Mouse (Mus musculus): ENCODE measurements at regions not wholly inside any gene's neighbourhood (a gene's known extent, or its start where the extent isn't known, plus 50 kb on each side); places are given as distances from the start of the nearest gene placed in this dataset.

DNA sequence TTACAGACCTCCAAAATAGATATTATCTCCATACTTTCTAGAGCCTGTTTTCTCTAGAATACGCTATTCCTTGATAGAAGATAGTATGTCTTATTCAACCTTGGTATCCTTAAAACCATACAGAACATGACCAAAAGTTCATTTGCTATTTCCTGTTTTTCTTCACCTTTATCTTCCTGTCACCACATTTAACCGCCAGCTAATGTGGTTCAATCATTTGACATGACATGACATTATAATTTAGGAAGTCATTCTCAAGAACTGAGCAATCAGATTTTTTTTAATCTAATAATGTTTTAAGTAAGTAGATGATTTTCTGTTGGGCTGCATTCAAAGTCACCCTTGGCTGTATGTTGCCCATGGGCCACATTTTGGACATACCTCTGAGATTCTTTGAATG, 213.3 kb downstream of the Dad1 start:
- Histone ChIP-seq H3K27ac (ENCODE audit: low read depth) (no peak overlapping the region), H3K4me1 (replicated peaks; ENCODE audit: control insufficient read depth, insufficient read depth, low read length) (no peaks in the 10 kb centered on the region), H3K9ac (ENCODE audit: low read length) (no peak overlapping the region), H3K9me3 (ENCODE audit: control insufficient read depth, low read length) (no peaks in the 10 kb centered on the region), H3K4me2 (ENCODE audit: low read length) (no peak overlapping the region), H3K4me3 (ENCODE audit: low read depth, low read length) (no peak overlapping the region), H3K36me3 (ENCODE audit: control insufficient read depth, insufficient read depth, low read length) (no peaks in the 10 kb centered on the region), H3K27me3 (replicated peaks; ENCODE audit: control insufficient read depth, insufficient read depth, low read length) (no peaks in the 10 kb centered on the region)
- DNase-seq (ENCODE audit: low spot score) (no peak), ATAC-seq (replicated peaks; ENCODE audit: low FRiP score, low TSS enrichment, low read depth) (no peak)
- 70% methylated on average over 2 of the region's 2 CpGs for WGBS

DNA sequence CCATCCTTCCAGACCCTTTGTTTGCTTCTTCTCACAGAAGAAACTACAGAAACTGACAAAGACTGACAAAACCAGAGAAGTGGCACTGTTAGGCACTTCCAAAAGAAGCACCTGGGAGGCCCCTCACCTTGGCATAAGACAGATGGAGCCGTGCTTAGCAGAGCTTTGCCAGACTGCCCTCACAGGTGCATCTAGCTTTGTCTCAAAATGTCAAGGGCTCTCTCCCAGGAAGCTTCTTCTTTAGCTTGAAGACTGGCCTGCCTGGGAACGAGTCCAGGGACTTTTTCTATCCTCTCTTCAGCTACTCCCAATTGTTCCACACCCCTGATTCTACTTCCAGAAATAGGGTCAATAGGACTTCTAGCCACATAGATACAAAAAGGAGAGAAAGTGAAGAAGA, 219.4 kb downstream of the Dad1 start:
- Histone ChIP-seq H3K27ac (ENCODE audit: low read depth) (no peak overlapping the region), H3K27me3 (replicated peaks; ENCODE audit: control insufficient read depth, insufficient read depth, low read length) (no peaks in the 10 kb centered on the region), H3K9ac (ENCODE audit: low read length) (no peak overlapping the region), H3K4me2 (ENCODE audit: low read length) (no peak overlapping the region), H3K36me3 (ENCODE audit: control insufficient read depth, insufficient read depth, low read length) (no peaks in the 10 kb centered on the region), H3K4me1 (replicated peaks; ENCODE audit: control insufficient read depth, insufficient read depth, low read length) (no peaks in the 10 kb centered on the region), H3K9me3 (ENCODE audit: control insufficient read depth, low read length) (no peaks in the 10 kb centered on the region), H3K4me3 (ENCODE audit: low read depth, low read length) (no peak overlapping the region)
- DNase-seq (ENCODE audit: low spot score): no peak
- 76% methylated on average over 2 of the region's 2 CpGs for WGBS
- ATAC-seq (replicated peaks; ENCODE audit: low FRiP score, low TSS enrichment, low read depth): no peak

DNA sequence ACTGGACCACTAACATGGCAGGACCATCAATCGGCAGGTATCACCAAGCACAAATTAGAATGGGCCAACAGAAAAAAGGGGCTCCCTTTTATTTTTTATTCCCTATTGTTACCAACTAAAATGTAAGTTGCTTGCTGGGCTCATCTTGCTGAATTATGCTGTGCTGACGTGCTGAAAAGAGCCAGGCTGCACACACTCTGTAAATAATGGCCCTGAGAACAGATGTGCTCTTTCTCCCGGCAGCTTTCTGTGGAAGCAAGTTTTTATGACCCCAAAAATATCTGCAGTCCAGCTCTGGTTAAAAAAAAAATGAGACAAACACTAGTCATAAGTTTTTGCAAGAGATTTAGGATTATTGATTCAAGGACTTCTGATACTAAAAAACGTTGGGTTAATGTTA, 230.4 kb downstream of the Dad1 start:
- no peak overlapping the region for H3K9ac ChIP-seq (ENCODE audit: low read length)
- no peak overlapping the region for H3K4me3 ChIP-seq (ENCODE audit: low read depth, low read length)
- ATAC-seq (replicated peaks; ENCODE audit: low FRiP score, low TSS enrichment, low read depth) (no peak), DNase-seq (ENCODE audit: low spot score) (no peak)
- no peaks in the 10 kb centered on the region for H3K27me3 ChIP-seq (replicated peaks; ENCODE audit: control insufficient read depth, insufficient read depth, low read length)
- H3K4me2 ChIP-seq (ENCODE audit: low read length): no peak overlapping the region
- H3K27ac ChIP-seq (ENCODE audit: low read depth): no peak overlapping the region
- H3K9me3 ChIP-seq (ENCODE audit: control insufficient read depth, low read length): no peaks in the 10 kb centered on the region
- no peaks in the 10 kb centered on the region for H3K4me1 ChIP-seq (replicated peaks; ENCODE audit: control insufficient read depth, insufficient read depth, low read length)
- H3K36me3 ChIP-seq (ENCODE audit: control insufficient read depth, insufficient read depth, low read length): no peaks in the 10 kb centered on the region
- WGBS: 34% methylated on average over 4 of the region's 4 CpGs

DNA sequence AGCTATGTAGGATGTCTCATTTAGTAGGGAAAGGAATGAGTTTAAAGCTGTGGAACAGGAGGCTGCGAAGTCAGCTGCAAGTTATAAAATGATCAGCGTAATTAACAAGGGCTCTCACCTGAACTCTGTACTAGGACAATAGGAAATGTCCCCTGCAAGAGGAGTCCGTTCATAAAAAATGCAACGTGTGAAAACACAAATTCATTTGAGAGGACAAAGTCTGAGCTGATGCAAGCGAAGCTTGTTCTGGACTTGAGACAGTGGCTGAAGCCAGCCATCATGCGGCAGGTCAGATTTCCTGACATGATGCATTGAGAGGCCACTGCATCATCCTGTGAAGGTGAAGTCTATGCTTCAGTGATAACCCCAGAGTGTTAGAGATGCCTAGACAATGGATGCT, 232.5 kb downstream of the Dad1 start:
- H3K9me3 ChIP-seq (ENCODE audit: control insufficient read depth, low read length): no peaks in the 10 kb centered on the region
- 86% methylated on average over 6 of the region's 6 CpGs for WGBS
- H3K4me3 ChIP-seq (ENCODE audit: low read depth, low read length): no peak overlapping the region
- no peaks in the 10 kb centered on the region for H3K27me3 ChIP-seq (replicated peaks; ENCODE audit: control insufficient read depth, insufficient read depth, low read length)
- peaks cover 1% of the 10 kb centered on the region; the same call in 1 of the 2 replicates for H3K4me1 ChIP-seq (replicated peaks; ENCODE audit: control insufficient read depth, insufficient read depth, low read length)
- ATAC-seq (replicated peaks; ENCODE audit: low FRiP score, low TSS enrichment, low read depth) (no peak), DNase-seq (ENCODE audit: low spot score) (no peak)
- no peaks in the 10 kb centered on the region for H3K36me3 ChIP-seq (ENCODE audit: control insufficient read depth, insufficient read depth, low read length)
- no peak overlapping the region for H3K9ac ChIP-seq (ENCODE audit: low read length)
- H3K27ac ChIP-seq (ENCODE audit: low read depth): no peak overlapping the region
- no peak overlapping the region for H3K4me2 ChIP-seq (ENCODE audit: low read length)

DNA sequence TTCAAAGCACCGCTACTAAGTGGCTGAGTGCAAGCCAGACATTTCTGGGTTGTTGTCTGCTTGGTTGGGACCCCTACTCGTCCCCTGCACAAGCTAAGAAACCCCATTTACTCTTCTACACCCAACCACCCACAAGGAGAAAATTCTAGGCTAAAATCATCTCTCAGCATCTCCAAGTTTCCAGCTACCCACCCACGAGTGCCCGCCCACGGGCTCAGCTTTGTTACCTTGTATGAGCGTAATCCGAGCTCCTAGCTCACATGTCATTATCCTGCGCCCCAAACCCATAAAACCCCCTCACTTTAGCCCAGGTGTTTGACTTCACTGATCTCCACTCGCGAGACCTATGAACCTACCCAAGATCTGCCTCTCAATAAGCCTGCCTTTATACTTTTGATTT, 239.3 kb downstream of the Dad1 start:
- DNase-seq (ENCODE audit: low spot score) (no peak), ATAC-seq (replicated peaks; ENCODE audit: low FRiP score, low TSS enrichment, low read depth) (no peak)
- no peaks in the 10 kb centered on the region for H3K9me3 ChIP-seq (ENCODE audit: control insufficient read depth, low read length)
- H3K27ac ChIP-seq (ENCODE audit: low read depth): no peak overlapping the region
- H3K4me2 ChIP-seq (ENCODE audit: low read length): no peak overlapping the region
- 86% methylated on average over 10 of the region's 10 CpGs for WGBS
- no peak overlapping the region for H3K9ac ChIP-seq (ENCODE audit: low read length)
- peaks cover 5% of the 10 kb centered on the region; the same call in 1 of the 2 replicates for H3K4me1 ChIP-seq (replicated peaks; ENCODE audit: control insufficient read depth, insufficient read depth, low read length)
- no peaks in the 10 kb centered on the region for H3K27me3 ChIP-seq (replicated peaks; ENCODE audit: control insufficient read depth, insufficient read depth, low read length)
- no peak overlapping the region for H3K4me3 ChIP-seq (ENCODE audit: low read depth, low read length)
- no peaks in the 10 kb centered on the region for H3K36me3 ChIP-seq (ENCODE audit: control insufficient read depth, insufficient read depth, low read length)

DNA sequence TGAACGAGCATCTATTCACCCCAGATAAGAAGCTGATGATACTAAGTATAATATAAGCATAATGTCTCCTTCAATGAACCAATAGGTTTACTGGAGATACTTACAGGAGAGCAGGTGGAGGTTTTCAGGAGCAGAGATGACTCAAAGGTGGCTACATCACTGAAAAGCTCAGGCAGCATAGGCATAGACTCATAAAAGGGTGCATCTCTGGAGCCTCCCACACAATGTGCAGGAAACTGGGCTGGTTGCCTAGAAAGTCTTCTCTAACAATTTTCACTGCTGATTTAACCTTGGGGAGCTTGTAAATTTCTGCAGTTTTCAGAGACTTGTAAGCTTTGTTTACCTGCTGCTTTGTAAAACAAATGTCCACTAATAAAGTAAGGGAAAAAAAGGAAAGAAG, 251.8 kb downstream of the Dad1 start:
- H3K27ac ChIP-seq (ENCODE audit: low read depth): no peak overlapping the region
- no peaks in the 10 kb centered on the region for H3K4me1 ChIP-seq (replicated peaks; ENCODE audit: control insufficient read depth, insufficient read depth, low read length)
- DNase-seq (ENCODE audit: low spot score): no peak
- no peak for ATAC-seq (replicated peaks; ENCODE audit: low FRiP score, low TSS enrichment, low read depth)
- no peak overlapping the region for H3K9ac ChIP-seq (ENCODE audit: low read length)
- no peak overlapping the region for H3K4me2 ChIP-seq (ENCODE audit: low read length)
- no peaks in the 10 kb centered on the region for H3K9me3 ChIP-seq (ENCODE audit: control insufficient read depth, low read length)
- no peaks in the 10 kb centered on the region for H3K36me3 ChIP-seq (ENCODE audit: control insufficient read depth, insufficient read depth, low read length)
- H3K27me3 ChIP-seq (replicated peaks; ENCODE audit: control insufficient read depth, insufficient read depth, low read length): no peaks in the 10 kb centered on the region
- WGBS: 87% methylated on average over 1 of the region's 1 CpGs
- H3K4me3 ChIP-seq (ENCODE audit: low read depth, low read length): no peak overlapping the region

DNA sequence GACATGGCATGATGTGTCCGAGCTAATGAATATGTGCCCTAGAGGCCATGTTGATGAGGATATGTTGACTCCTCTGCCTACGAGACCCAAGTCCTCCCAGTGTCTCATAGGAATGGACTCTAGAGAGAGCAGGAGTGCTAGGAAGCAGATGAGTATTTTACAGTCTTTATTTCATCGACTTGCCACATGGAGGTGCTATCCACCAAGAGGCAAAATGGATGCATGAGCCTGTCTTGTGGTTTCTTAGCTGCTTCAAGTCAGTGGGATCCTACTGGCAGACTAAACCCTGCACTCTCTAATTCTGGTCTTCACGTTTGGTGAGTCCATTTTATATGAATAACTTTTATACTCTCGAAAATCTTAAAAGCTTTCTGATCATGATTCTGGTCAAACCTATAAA, 253.4 kb downstream of the Dad1 start:
- 77% methylated on average over 5 of the region's 5 CpGs for WGBS
- H3K9ac ChIP-seq (ENCODE audit: low read length): no peak overlapping the region
- H3K4me3 ChIP-seq (ENCODE audit: low read depth, low read length): no peak overlapping the region
- no peaks in the 10 kb centered on the region for H3K27me3 ChIP-seq (replicated peaks; ENCODE audit: control insufficient read depth, insufficient read depth, low read length)
- H3K36me3 ChIP-seq (ENCODE audit: control insufficient read depth, insufficient read depth, low read length): no peaks in the 10 kb centered on the region
- no peak overlapping the region for H3K4me2 ChIP-seq (ENCODE audit: low read length)
- DNase-seq (ENCODE audit: low spot score) (no peak), ATAC-seq (replicated peaks; ENCODE audit: low FRiP score, low TSS enrichment, low read depth) (no peak)
- H3K27ac ChIP-seq (ENCODE audit: low read depth): no peak overlapping the region
- no peaks in the 10 kb centered on the region for H3K4me1 ChIP-seq (replicated peaks; ENCODE audit: control insufficient read depth, insufficient read depth, low read length)
- H3K9me3 ChIP-seq (ENCODE audit: control insufficient read depth, low read length): no peaks in the 10 kb centered on the region

DNA sequence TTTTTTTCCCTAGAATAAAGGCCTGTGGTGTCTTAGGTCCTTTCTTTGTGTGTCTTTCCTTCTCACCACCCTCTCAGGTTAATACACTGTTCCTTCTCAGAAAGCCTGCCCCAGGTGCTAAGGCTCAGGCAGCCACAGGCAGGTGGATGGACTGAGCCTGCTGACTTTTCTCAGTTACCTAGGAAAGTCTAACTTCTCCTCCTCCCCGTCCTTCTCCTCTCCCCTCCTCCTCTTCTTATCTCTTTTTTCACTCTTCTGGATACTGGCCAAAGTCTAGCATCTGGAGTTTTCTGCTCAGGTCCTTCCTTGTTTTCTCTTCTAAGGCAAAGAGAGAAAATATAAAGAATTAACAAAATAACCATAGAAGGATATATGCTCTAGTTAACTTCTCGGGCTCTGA, 260.5 kb downstream of the Dad1 start:
- no peak overlapping the region for H3K9ac ChIP-seq (ENCODE audit: low read length)
- WGBS: 57% methylated on average over 2 of the region's 2 CpGs
- no peaks in the 10 kb centered on the region for H3K4me1 ChIP-seq (replicated peaks; ENCODE audit: control insufficient read depth, insufficient read depth, low read length)
- H3K4me3 ChIP-seq (ENCODE audit: low read depth, low read length): no peak overlapping the region
- no peak overlapping the region for H3K4me2 ChIP-seq (ENCODE audit: low read length)
- H3K27me3 ChIP-seq (replicated peaks; ENCODE audit: control insufficient read depth, insufficient read depth, low read length): no peaks in the 10 kb centered on the region
- no peaks in the 10 kb centered on the region for H3K9me3 ChIP-seq (ENCODE audit: control insufficient read depth, low read length)
- DNase-seq (ENCODE audit: low spot score) (no peak), ATAC-seq (replicated peaks; ENCODE audit: low FRiP score, low TSS enrichment, low read depth) (no peak)
- no peak overlapping the region for H3K27ac ChIP-seq (ENCODE audit: low read depth)
- H3K36me3 ChIP-seq (ENCODE audit: control insufficient read depth, insufficient read depth, low read length): no peaks in the 10 kb centered on the region

DNA sequence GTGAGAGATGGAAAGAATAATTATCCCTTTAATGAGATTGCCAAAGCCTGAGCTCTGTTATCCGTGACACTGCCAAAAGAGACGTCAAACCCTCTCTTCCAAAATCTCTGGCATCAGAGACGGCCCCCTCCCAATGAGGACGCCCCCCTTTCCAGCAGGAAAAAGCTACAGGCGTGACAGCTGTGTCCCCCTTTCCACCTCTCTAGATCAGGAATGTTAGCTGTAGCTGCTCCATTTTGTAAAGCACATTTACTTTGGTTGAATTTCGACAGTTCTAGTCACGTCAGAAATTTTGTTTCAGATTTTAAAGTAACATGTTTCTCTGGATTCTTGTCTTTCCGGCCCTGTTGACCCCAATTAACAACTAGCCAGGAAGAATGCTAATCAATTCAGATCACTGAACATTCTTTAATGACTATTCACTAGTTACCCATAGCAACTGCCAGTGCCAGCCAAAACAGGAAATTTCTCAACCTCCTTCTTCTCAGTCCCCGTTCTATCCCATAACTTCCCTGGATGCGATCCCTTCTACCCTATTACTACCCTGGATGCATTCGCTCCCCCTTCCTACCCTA, 261.1 kb downstream of the Dad1 start:
- Histone ChIP-seq H3K27ac (ENCODE audit: low read depth) (no peak overlapping the region), H3K4me2 (ENCODE audit: low read length) (no peak overlapping the region), H3K9me3 (ENCODE audit: control insufficient read depth, low read length) (no peaks in the 10 kb centered on the region), H3K36me3 (ENCODE audit: control insufficient read depth, insufficient read depth, low read length) (no peaks in the 10 kb centered on the region), H3K4me1 (replicated peaks; ENCODE audit: control insufficient read depth, insufficient read depth, low read length) (no peaks in the 10 kb centered on the region), H3K4me3 (ENCODE audit: low read depth, low read length) (no peak overlapping the region), H3K9ac (ENCODE audit: low read length) (no peak overlapping the region), H3K27me3 (replicated peaks; ENCODE audit: control insufficient read depth, insufficient read depth, low read length) (no peaks in the 10 kb centered on the region)
- ATAC-seq (replicated peaks; ENCODE audit: low FRiP score, low TSS enrichment, low read depth): no peak
- DNase-seq (ENCODE audit: low spot score): no peak
- 77% methylated on average over 11 of the region's 11 CpGs for WGBS

Data from intestine, embryonic 14.5 days (tissue).